Mouse (Mus musculus) 3T3-L1 (cell line): Measurements from ENCODE around the gene Lbx2.
A peak's percentile ranks its signal among the peaks of the same experiment; 100 is the strongest.

Experiments
- DNase-seq: peaks from one replicate; pipeline ENCODE4 v3.0.0-alpha.2; 2015; ENCODE audit warnings: low read depth, low spot score

Lbx2 gene

DNA sequence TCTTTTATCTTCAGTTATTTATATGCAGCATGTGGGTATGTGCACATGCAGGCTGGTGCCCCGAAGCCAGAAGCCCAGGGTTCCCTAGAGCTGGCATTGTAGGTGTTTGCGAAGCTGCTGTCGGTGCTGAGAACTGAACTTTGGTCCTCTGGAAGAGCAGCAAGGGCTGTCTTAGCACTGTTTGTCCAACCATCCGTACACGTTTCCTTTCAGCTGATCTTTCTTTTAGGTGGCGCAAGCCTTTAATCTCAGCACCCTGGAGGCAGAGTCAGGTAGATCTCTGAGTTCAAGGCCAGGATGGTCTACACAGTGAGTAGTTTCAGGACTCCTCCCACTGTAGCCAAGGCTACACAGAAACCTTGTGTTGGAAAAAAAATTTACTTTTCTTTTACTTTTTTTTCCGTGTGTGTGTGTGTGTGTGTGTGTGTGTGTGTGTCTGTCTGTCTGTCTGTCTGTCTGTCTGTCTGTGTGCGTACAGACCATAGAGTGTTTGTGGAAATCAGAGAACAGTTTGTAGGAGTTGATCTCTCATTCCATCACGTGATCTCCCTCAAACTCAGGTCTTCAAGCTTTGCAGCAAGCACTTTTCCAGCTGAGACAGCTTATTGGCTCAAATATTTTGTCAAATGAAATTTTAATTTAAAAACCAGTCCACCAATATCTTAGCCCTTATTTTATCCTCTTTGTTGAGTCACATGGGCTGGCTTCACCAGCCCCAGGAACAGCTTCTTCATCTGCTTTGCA, 46.2 kb downstream of the Lbx2 start:
- no peak for DNase-seq

DNA sequence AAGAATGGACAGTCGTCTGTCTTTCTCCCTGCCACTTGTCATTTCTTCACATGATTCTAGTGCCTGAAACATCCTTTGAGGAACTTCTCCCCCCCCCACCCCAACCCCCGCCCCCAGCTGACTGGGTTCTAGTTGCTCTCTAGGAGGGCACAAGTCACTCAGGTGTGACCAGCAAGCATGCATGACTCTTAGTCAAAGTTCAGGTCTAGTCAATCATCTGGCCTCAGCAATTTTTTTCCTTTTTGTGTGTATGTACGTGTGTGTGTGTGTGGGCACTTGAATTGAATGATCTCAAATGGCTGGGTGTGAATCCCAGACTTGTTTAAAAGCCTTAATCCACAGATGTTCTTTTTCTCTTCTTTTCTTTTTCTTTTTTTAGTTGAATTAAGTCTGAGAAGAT, 48.1 kb downstream of the Lbx2 start:
- DNase-seq = no peak

DNA sequence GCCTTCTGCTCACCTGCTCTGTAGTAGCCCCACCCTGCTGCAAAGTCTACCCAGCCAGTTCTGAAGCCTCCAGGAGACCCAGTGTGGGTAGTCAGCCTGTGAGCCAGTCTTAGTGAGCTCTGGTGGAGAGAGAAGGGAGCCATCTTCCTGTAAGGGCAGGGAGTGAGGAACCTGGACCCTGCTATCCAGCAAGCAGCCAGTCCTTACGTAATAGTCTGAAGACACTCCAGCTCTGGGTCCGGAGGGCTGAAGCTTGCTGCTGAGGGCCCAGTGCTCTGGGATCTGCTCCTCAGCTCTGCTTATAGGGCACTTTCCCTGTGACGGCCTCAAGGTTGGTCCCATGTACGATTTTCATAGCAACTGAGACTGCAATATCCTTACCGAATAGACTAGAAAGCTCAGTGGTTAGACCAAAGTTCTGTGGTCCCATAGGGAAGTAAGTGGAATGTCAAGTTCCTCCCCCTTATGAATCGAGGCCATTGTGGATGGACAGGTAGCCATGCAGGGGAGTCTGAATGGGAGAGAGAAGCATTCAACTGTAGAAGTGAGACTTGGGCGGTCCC, 48.9 kb downstream of the Lbx2 start, which contains the start of gene Rtkn:
Gene Rtkn (plus strand): TSS at position 513 of the 563 bp plus-strand sequence.
- DNase-seq = no peak

DNA sequence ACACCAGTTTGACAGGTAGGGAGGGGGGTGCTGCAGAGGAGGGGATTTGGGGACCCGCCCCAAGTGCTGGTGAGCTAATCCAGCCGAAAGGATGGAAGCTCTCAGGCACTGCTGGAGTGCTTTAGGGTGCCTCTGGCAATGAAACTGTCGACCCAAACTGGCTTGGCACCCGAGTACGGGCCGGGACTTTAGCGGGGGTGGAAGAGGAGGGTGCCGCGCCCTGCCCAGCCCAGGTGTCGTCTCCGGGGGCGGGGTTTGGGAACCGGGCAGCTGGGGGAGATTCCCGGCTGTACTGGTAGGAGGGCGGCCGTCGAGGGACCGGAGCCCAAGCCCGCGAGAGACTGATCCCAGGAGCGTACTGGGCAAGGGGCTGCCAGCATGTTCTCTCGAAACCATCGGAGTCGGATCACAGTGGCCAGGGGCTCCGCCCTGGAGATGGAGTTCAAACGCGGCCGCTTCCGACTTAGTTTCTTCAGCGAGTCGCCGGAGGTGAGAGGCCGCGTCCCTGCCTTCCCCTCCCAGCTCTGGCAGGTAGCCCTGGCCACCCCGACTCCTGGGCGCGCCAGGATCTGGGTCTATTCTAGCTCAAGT, 49.5 kb downstream of the Lbx2 start:
- no peak for DNase-seq

DNA sequence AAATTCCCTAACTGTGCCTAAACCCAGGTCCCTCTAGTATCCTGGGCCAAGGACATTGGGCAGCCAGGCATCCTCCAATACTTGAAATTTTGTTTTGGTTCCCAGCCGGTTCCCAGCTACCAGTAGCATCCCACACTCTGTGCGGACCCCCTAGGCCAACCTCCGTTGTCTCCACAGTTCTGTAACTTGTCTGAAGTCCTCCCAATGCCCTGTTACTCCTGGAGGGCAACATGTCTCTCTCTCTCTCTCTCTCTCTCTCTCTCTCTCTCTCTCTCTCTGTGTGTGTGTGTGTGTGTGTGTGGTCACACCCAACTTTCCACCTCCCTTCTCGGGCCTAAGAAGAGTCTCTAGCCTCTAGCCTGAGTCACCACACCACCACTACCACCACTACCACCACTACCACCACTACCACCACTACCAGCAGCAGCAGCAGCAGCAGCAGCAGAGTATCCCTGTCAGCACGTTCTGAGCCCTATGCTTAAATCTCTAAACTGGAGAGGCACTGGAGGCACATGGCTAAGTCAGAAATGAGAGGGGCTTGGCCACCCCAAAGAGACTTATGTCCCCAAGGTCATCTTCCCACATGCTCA, 50.2 kb downstream of the Lbx2 start:
- DNase-seq = peak; percentile 80

DNA sequence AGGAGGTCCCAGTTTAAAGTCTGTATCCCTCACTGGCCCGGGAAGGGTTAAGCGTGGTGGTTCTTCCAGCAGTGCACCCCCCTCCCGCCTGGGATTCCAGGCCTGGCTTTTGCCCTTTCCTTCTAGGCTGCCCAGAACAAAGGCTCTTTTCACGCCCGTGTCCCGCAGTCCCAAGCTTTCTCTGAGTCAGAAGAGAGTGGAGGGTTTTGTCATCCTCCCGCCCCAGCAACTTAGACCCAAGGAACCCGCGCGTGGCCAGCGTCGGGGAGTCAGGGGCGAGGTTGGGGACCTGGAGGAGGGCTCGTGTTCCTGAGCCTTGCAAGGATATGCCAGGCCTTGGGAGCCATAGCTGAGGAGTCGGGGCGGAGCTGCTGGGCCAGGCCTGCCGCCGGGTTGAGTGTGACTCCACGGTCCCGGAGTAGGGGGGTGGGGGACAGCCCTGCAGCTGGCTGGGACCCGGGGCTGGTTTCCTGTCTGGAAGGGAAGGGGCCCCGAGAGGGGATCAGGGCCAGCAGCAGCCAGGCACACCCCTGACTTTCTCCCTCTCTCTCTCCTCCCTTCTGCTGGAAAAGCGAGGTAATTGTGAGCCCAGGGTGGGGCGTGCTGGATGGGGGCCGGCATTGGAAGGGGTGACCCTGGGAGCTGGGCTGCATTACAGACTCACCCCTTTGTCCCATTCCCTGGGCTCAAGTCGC, 50.9 kb downstream of the Lbx2 start:
- DNase-seq = peak; percentile 82

DNA sequence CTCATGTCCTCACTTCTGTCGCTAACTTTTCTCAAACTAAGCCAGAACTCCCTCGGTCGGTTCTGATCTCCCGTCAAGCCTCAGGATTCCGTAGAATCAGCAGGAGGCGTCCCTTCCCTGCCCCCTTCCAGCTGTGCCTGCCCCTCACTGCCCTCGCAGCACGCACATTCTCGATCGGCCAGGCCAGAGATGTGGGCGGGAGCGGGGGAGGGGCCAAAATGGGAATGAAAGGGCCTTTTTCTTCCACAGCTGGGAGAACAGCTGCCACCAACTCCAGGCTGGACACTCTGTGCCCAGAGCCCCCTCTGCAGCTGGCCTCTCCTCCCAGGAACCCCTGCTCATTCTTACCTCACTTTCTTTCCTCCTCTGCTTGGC, 51.4 kb downstream of the Lbx2 start:
- peak; percentile 98 for DNase-seq
